Mouse (Mus musculus) ES-Bruce4 (cell line): ENCODE results near the gene Car5b.

ENCODE experiments used
- CTCF ChIP-seq: IDR thresholded peaks from one replicate; pipeline ENCODE4 v1.8.1; 2011; ENCODE audit warnings: low read depth, low read length
- EP300 ChIP-seq: IDR thresholded peaks from 2 replicates; pipeline ENCODE4 v1.6.1; 2011; ENCODE audit warnings: low read depth, low read length; ENCODE audit not compliant: insufficient read depth
- POLR2A ChIP-seq: IDR thresholded peaks from one replicate; pipeline ENCODE4 v1.8.1; 2011; ENCODE audit warnings: low read length; ENCODE audit not compliant: insufficient read depth

DNA sequence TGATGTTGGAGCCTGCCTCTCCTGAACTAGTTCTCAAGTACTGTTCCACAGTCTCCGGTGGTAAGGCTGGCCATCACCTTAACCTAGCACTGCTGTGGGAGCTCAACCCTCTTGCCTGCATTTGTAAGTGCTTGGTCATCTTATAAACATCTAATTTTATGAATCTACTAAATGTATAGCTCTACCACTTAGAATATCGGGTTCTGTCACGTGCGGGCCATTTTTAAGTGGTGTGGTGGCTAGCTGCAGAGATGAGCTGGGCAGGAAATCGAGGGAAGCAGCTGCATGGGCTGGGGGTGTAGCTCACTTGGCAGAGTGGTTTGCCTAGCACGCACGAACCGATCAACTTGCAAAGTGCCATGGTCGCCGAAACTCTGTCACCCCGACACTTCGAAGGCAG is 70.4 kb downstream of the Car5b start:
- TF ChIP-seq CTCF (no peak), POLR2A (no peak), EP300 (no peak)
